In genomic region chr13:102886147-102886546, GRCm38 (mm10) we compare ENCODE assay signal across 16 mouse cellular contexts.
"Had no signal": no experiment of that assay in that cellular context is flagged by ENCODE, and none has a peak within 500 bp of the region (broad histone marks: within the 10 kb centered on the region; RNA-seq: fewer than 3 reads in every experiment).

No protein-coding gene starts in this region.

- H3K4me1 ChIP-seq: limb, embryonic 10.5 days; midbrain, embryonic 12.5 days had no signal

- H3K9me3 ChIP-seq: kidney, embryonic 15.5 days; limb, embryonic 10.5 days; liver, embryonic 15.5 days; megakaryocyte, embryonic 14.5 days; midbrain, embryonic 12.5 days; neural tube, embryonic 12.5 days had no signal

- H3K4me3 ChIP-seq: kidney, embryonic 15.5 days; left cerebral cortex, adult 2 months; limb, embryonic 10.5 days; liver, embryonic 15.5 days; megakaryocyte, embryonic 14.5 days; midbrain, embryonic 12.5 days; neural tube, embryonic 12.5 days had no signal

- H3K4me2 ChIP-seq: kidney, embryonic 15.5 days; liver, embryonic 11.5 days; liver, embryonic 15.5 days; midbrain, embryonic 12.5 days; neural tube, embryonic 12.5 days had no signal

- DNase-seq: kidney, adult 2 months; kidney, postnatal 14 days; lung, adult 2 months; lung, postnatal 36 days; thymus, adult 18-20 months; thymus, postnatal 14 days had no signal

- H3K9ac ChIP-seq: kidney, embryonic 15.5 days; liver, embryonic 15.5 days; midbrain, embryonic 12.5 days; neural tube, embryonic 12.5 days had no signal

- H3K27me3 ChIP-seq: kidney, embryonic 15.5 days; liver, embryonic 15.5 days; megakaryocyte, embryonic 14.5 days; midbrain, embryonic 12.5 days; neural tube, embryonic 12.5 days had no signal

- H3K27ac ChIP-seq: kidney, embryonic 15.5 days; left cerebral cortex, adult 2 months; limb, embryonic 10.5 days; liver, embryonic 15.5 days; midbrain, embryonic 12.5 days; neural tube, embryonic 12.5 days had no signal

- H3K36me3 ChIP-seq: kidney, embryonic 15.5 days; limb, embryonic 10.5 days; liver, embryonic 15.5 days; midbrain, embryonic 12.5 days; neural tube, embryonic 12.5 days had no signal

- ATAC-seq: lung, postnatal 0 days; midbrain, embryonic 16.5 days had no signal
